Mouse (Mus musculus) intestine, embryonic 14.5 days (tissue): ENCODE results near the gene Nkx2-3. TPM values are rescaled to one million over a fixed set of nuclear protein-coding genes. Genes with fewer than 3 reads are reported as not detected.
A peak's percentile ranks its signal among the peaks of the same experiment; 100 is the strongest.

Source experiments
- ATAC-seq: fragments of 200-750 bp; cut with Nextera tagmentation; replicated peaks from 2 replicates; pipeline ENCODE4 v1.8.0; 2017; ENCODE audit warnings: low read depth, moderate number of reproducible peaks, moderate TSS enrichment, moderate library complexity; ENCODE audit not compliant: low FRiP score, low TSS enrichment
- DNase-seq: peaks from one replicate; pipeline ENCODE4 v3.0.0-alpha.2; 2018; ENCODE audit warnings: low spot score
- H3K27ac ChIP-seq: fragments of 300-500 bp; sonication (generic); 2 replicates; pipeline ENCODE4 v1.5.1; 2014; ENCODE audit warnings: low read depth, mild to moderate bottlenecking, control low read depth
- H3K27me3 ChIP-seq: fragments of 300-500 bp; sonication (generic); replicated peaks from 2 replicates; pipeline ENCODE4 v1.6.1; 2014; ENCODE audit warnings: low read length, control low read depth; ENCODE audit not compliant: control insufficient read depth, insufficient read depth
- H3K36me3 ChIP-seq: fragments of 300-500 bp; sonication (generic); 2 replicates; pipeline ENCODE4 v1.6.1; 2014; ENCODE audit warnings: low read length, control low read depth; ENCODE audit not compliant: control insufficient read depth, insufficient read depth
- H3K4me1 ChIP-seq: fragments of 300-500 bp; sonication (generic); replicated peaks from 2 replicates; pipeline ENCODE4 v1.6.1; 2014; ENCODE audit warnings: low read length, control low read depth, mixed read lengths; ENCODE audit not compliant: control insufficient read depth, insufficient read depth
- H3K4me2 ChIP-seq: fragments of 300-500 bp; sonication (generic); 2 replicates; pipeline ENCODE4 v1.6.1; 2014; ENCODE audit warnings: low read length
- H3K4me3 ChIP-seq: fragments of 300-500 bp; sonication (generic); 2 replicates; pipeline ENCODE4 v1.5.1; 2014; ENCODE audit warnings: low read depth, low read length, control low read depth, mixed read lengths
- H3K9ac ChIP-seq: fragments of 300-500 bp; sonication (generic); 2 replicates; pipeline ENCODE4 v1.6.1; 2014; ENCODE audit warnings: mild to moderate bottlenecking, low read length
- H3K9me3 ChIP-seq: fragments of 300-500 bp; sonication (generic); 2 replicates; pipeline ENCODE4 v1.6.1; 2016; ENCODE audit warnings: low read length, control low read depth; ENCODE audit not compliant: control insufficient read depth
- WGBS: fragments of 180-500 bp; shearing (Covaris S2); extraction: QIAGEN DNeasy Blood & Tissue Kit; methylation state at CpG from one replicate; pipeline ENCODE4 v1.1.7; 2014; 5-methylcytosine and 5-hydroxymethylcytosine counted together
- polyA plus RNA-seq: library from polyadenylated mRNA; unstranded; fragments of >200 nt; fragmentation: Nextera tagmentation; extraction: Ambion mirVana; gene quantifications from 2 replicates; pipeline ENCODE4 v1.2.1, GENCODE M21; 2014

Nkx2-3 gene
- polyA plus RNA-seq, result 82.3 and 83.9 TPM in 2 replicates

- WGBS, result under 1% methylated on average over 24 of the region's 24 CpGs
- peak; percentile 93 for ATAC-seq
- no peaks in the 10 kb centered on the region for H3K9me3 ChIP-seq
- peaks cover 5% of the 10 kb centered on the region; the same call in 1 of the 2 replicates for H3K4me1 ChIP-seq
- H3K4me3 ChIP-seq, result peak within 1 kb of the TSS; percentile 67
- H3K36me3 ChIP-seq, result peaks cover 14% of the 10 kb centered on the region; the same call in 1 of the 2 replicates
- H3K4me2 ChIP-seq, result peak within 1 kb of the TSS; percentile 71
- H3K27me3 ChIP-seq, result peaks cover 61% of the 10 kb centered on the region
- DNase-seq, result peak; percentile 98
- H3K27ac ChIP-seq, result peak within 1 kb of the TSS; percentile 83
- H3K9ac ChIP-seq, result peak within 1 kb of the TSS; percentile 83
Measured at GRCm38 (mm10) chr19:43612051-43612450, at the start of gene Nkx2-3. Gene Nkx2-3 (plus strand): TSS chr19:43612325.

DNA sequence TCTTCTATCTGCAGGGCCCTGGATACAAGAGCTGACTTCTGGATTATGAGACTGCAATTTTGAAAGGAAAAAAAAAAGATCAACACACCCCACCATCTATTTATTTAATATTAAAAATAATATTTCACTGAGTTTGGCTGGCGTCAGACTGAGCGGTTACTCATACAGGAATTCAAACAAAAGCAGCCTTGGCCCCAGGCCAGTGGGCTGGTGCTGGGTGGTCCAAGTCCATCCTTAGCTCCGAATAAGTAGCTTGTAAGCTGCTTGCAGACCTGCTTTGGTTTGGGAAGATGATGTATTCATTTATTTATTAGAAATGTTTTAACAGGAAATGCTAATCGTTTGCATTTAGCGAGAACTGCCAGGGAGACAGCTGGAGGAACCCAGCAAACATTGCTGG is 49.0 kb upstream of the Nkx2-3 start:
- Histone ChIP-seq H3K36me3 (no peaks in the 10 kb centered on the region), H3K27me3 (no peaks in the 10 kb centered on the region), H3K9ac (no peak overlapping the region), H3K4me3 (no peak overlapping the region), H3K4me1 (peaks cover 34% of the 10 kb centered on the region), H3K27ac (peak overlapping the region; percentile 75), H3K4me2 (no peak overlapping the region), H3K9me3 (no peaks in the 10 kb centered on the region)
- no peak for DNase-seq
- 31% methylated on average over 5 of the region's 5 CpGs for WGBS
- ATAC-seq, result no peak

DNA sequence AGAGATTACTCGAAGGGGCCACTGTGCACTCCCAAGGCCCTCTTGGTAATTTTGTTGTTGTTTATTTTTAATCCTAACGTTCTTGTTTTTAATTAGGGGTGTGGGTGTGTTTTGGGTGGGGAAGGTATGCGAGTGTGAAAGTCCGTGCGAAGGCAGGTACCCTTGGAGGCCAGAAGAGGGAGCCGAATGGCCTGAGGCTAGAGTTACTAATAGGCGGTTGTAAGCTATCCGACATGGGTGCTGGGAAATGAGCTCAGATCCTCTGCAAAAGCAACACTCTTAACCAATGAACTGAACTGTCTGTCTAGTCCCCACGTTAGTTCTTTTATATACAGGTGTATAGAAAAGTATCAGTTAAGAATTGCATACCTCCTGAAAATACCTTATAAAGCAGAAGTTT is 43.8 kb upstream of the Nkx2-3 start:
- H3K4me2 ChIP-seq, result no peak overlapping the region
- H3K27ac ChIP-seq, result no peak overlapping the region
- ATAC-seq, result no peak
- WGBS, result 69% methylated on average over 9 of the region's 9 CpGs
- H3K4me1 ChIP-seq, result peaks cover 35% of the 10 kb centered on the region
- DNase-seq, result no peak
- no peaks in the 10 kb centered on the region for H3K9me3 ChIP-seq
- no peak overlapping the region for H3K9ac ChIP-seq
- peaks cover 9% of the 10 kb centered on the region for H3K27me3 ChIP-seq
- H3K4me3 ChIP-seq, result no peak overlapping the region
- no peaks in the 10 kb centered on the region for H3K36me3 ChIP-seq

DNA sequence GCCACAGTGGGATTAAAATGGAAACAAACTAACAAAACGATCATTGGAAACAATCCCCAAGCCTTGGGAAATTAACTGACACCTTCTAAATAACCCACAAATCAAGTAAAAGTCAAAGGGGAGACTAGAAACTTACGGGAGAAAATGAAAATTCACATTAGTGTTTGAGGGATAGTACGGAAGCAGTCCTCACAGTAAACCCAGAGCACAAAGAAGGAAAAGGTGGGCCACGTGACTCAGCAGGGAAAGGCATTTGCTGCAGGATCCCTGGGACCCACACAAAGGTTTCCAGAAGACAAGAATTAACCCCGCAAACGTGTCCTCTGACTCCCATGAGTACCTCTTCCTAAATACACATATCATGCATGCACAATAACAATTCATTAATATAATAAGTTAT is 43.0 kb upstream of the Nkx2-3 start:
- WGBS, result 63% methylated on average over 6 of the region's 6 CpGs
- no peak for ATAC-seq
- H3K27ac ChIP-seq, result no peak overlapping the region
- no peak overlapping the region for H3K9ac ChIP-seq
- no peak for DNase-seq
- H3K36me3 ChIP-seq, result no peaks in the 10 kb centered on the region
- no peak overlapping the region for H3K4me3 ChIP-seq
- peaks cover 9% of the 10 kb centered on the region for H3K27me3 ChIP-seq
- H3K4me1 ChIP-seq, result peaks cover 26% of the 10 kb centered on the region
- no peaks in the 10 kb centered on the region for H3K9me3 ChIP-seq
- no peak overlapping the region for H3K4me2 ChIP-seq

- DNase-seq (peak; percentile 90), ATAC-seq (peak; percentile 71)
- Histone ChIP-seq H3K4me1 (peaks cover 10% of the 10 kb centered on the region), H3K36me3 (no peaks in the 10 kb centered on the region), H3K4me3 (peak overlapping the region; percentile 48), H3K27ac (no peak overlapping the region), H3K9ac (peak overlapping the region; percentile 40), H3K4me2 (peak overlapping the region; percentile 82), H3K27me3 (peaks cover 9% of the 10 kb centered on the region), H3K9me3 (no peaks in the 10 kb centered on the region)
- 14% methylated on average over 32 of the region's 32 CpGs for WGBS
Measured at GRCm38 (mm10) chr19:43570831-43571790, 41.0 kb upstream of the Nkx2-3 start.

GRCm38 (mm10) chr19:43579081-43579796 is 32.9 kb upstream of the Nkx2-3 start:
- ATAC-seq (no peak), DNase-seq (no peak)
- no peak overlapping the region for H3K27ac ChIP-seq
- H3K4me1 ChIP-seq, result peaks cover 11% of the 10 kb centered on the region
- no peak overlapping the region for H3K4me2 ChIP-seq
- no peak overlapping the region for H3K4me3 ChIP-seq
- H3K9ac ChIP-seq, result no peak overlapping the region
- H3K27me3 ChIP-seq, result peaks cover 18% of the 10 kb centered on the region
- WGBS, result 83% methylated on average over 13 of the region's 13 CpGs
- H3K9me3 ChIP-seq, result no peaks in the 10 kb centered on the region
- no peaks in the 10 kb centered on the region for H3K36me3 ChIP-seq

DNA sequence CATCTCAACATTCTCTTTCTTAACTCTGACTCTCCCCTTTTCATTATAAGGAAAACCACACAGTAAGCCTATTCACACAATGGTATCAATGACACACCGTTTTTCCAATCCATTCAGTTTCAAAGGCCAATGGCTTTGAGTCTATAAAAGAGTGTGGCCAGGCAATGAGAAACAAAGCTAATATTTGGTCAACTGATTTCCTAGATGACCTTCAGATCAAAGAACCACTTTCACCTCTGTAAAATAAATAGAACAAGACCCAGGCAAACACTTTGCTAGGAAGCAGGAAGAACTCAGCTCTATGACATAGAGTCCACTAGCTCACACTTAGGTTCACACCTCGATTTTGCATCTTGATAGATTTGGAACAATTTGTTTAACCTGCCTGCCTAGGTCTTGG is 30.9 kb upstream of the Nkx2-3 start:
- Histone ChIP-seq H3K4me2 (no peak overlapping the region), H3K4me3 (no peak overlapping the region), H3K4me1 (peaks cover 20% of the 10 kb centered on the region), H3K27ac (no peak overlapping the region), H3K27me3 (peaks cover 29% of the 10 kb centered on the region), H3K36me3 (no peaks in the 10 kb centered on the region), H3K9ac (no peak overlapping the region), H3K9me3 (no peaks in the 10 kb centered on the region)
- ATAC-seq, result no peak
- no peak for DNase-seq
- WGBS, result 61% methylated on average over 2 of the region's 2 CpGs

DNA sequence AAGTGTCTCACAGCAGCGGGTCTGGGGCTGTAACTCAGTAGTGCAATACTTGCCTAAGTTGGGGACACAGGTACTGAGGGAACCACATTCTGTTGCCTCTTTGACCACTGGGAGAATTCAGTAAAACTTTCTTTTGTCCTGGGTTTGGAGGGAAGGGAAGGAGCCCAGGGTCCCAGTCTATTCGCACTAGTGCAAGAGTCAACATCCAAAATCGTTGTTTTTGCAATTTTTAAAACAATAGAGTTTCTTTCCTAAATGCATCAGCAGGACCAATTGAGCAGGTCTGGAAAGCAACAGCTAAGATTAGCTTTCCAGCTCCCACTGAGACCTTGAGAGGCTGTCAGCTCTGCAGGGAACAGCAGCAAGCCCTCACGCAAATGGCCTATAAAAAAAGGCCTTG is 28.9 kb upstream of the Nkx2-3 start:
- H3K9me3 ChIP-seq, result no peaks in the 10 kb centered on the region
- ATAC-seq (no peak), DNase-seq (no peak)
- peaks cover 29% of the 10 kb centered on the region for H3K27me3 ChIP-seq
- no peak overlapping the region for H3K4me3 ChIP-seq
- no peaks in the 10 kb centered on the region for H3K36me3 ChIP-seq
- no peak overlapping the region for H3K4me2 ChIP-seq
- H3K27ac ChIP-seq, result peak overlapping the region; percentile 38
- 26% methylated on average over 4 of the region's 4 CpGs for WGBS
- no peak overlapping the region for H3K9ac ChIP-seq
- peaks cover 20% of the 10 kb centered on the region for H3K4me1 ChIP-seq
